Mouse (Mus musculus) liver, embryonic 14.5 days (tissue): ENCODE measurements around the gene Helz.

Experiments
- CTCF ChIP-seq: IDR thresholded peaks from 2 replicates; pipeline ENCODE4 v1.5.1; 2016; ENCODE audit warnings: antibody characterized with exemption, low read depth, control low read depth
- EP300 ChIP-seq: IDR thresholded peaks from 2 replicates; pipeline ENCODE4 v1.6.1; 2016; ENCODE audit warnings: antibody characterized with exemption, low read depth

- TF ChIP-seq CTCF (no peak), EP300 (no peak)
Measured at GRCm38 (mm10) chr11:107657117-107657516, 109.4 kb downstream of the Helz start.
